8 mouse cellular contexts compared by ENCODE assay signal in the genomic region with DNA sequence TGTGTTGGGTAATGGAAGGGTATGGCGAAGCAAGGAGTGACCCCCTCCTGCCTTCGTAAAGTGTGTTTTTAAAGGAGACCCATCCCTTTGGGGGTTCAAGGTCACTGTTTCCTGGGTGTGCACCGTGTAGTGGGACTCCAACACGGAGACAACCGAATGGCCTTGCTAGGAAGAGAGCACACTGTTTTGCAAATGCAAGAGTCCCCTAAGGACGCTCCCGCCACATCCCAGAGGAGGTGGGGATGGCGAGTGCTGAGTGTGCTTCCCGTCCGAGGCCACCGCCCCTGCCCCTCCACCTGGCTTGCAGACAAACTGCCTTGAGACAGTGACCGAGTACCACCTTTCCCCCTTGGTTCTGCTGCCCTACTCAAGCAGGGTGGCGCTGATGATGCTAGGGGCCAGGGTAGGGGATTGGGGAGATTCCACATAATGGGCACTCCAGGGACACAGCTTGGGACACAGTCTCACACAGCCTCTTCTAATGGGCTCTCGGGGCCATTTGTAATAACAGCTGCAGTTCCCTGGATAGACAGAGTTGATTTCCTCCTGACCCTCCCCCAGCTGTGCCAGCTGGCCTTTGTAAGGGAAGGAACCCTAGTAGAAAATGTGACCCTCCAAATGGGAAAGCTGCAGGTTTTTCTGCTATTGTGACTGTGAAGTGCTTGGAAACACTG. TPM values are rescaled to one million over a fixed set of nuclear protein-coding genes. Genes with fewer than 3 reads are reported as not detected.
DNase-seq lines count a peak whose midpoint lies in the region; ATAC-seq lines count a peak whose summit lies in the region.

No protein-coding gene starts in this region.

- H3K36me3 ChIP-seq in forebrain, embryonic 12.5 days (replicated peaks): no peaks in the 10 kb centered on the region
- H3K36me3 ChIP-seq in liver, embryonic 13.5 days: no peaks in the 10 kb centered on the region

- peak overlapping the region; percentile 80 for H3K27ac ChIP-seq in forebrain, embryonic 12.5 days
- peak overlapping the region; percentile 76 for H3K27ac ChIP-seq in liver, embryonic 13.5 days

- peak; percentile 88 for DNase-seq in heart, adult 11 months
- no peak for DNase-seq in heart, adult 18-20 months
- DNase-seq in ES-CJ7 (ENCODE audit: low read depth, low spot score): peak; percentile 83
- DNase-seq in liver, embryonic 13.5 days: no peak
- DNase-seq in natural killer cell, adult 2 months (ENCODE audit: low spot score in 2 of 2): no peak
- no peak for DNase-seq in gastrocnemius, postnatal 4 days (ENCODE audit: low spot score in 2 of 2)
- no peak for DNase-seq in kidney, postnatal 10 days

- peak overlapping the region; percentile 80 for H3K9ac ChIP-seq in forebrain, embryonic 12.5 days
- peak overlapping the region; percentile 94 for H3K9ac ChIP-seq in liver, embryonic 13.5 days

- WGBS in forebrain, embryonic 12.5 days: 7% methylated on average over 14 of the region's 14 CpGs
- 14% methylated on average over 14 of the region's 14 CpGs for WGBS in liver, embryonic 13.5 days (ENCODE audit: insufficient replicate concordance)

- H3K4me1 ChIP-seq in forebrain, embryonic 12.5 days: peaks cover 52% of the 10 kb centered on the region
- H3K4me1 ChIP-seq in liver, embryonic 13.5 days (replicated peaks): peaks cover 73% of the 10 kb centered on the region

- no peaks in the 10 kb centered on the region for H3K9me3 ChIP-seq in forebrain, embryonic 12.5 days
- no peaks in the 10 kb centered on the region for H3K9me3 ChIP-seq in liver, embryonic 13.5 days (replicated peaks)

- H3K27me3 ChIP-seq in forebrain, embryonic 12.5 days: peaks cover 18% of the 10 kb centered on the region; the same call in 1 of the 2 replicates
- H3K27me3 ChIP-seq in liver, embryonic 13.5 days: no peaks in the 10 kb centered on the region

- ATAC-seq in forebrain, embryonic 12.5 days (ENCODE audit: low FRiP score): no peak
- no peak for ATAC-seq in liver, embryonic 13.5 days (ENCODE audit: low read depth)

- peak overlapping the region; percentile 99 for H3K4me2 ChIP-seq in forebrain, embryonic 12.5 days
- peak overlapping the region; percentile 99 for H3K4me2 ChIP-seq in liver, embryonic 13.5 days

- H3K4me3 ChIP-seq in forebrain, embryonic 12.5 days (replicated peaks): peak overlapping the region; percentile 86
- H3K4me3 ChIP-seq in liver, embryonic 13.5 days (replicated peaks): peak overlapping the region; percentile 92

RNA-seq across cellular contexts. Expression of gene Frat1, which starts 2.1 kb away (rescaled TPM):
- total RNA-seq in heart, adult 18-20 months (2021): 1 to 10 TPM; 1.7 to 2.5 TPM
- 18.1 and 20.5 TPM in 2 replicates for polyA plus RNA-seq in forebrain, embryonic 12.5 days (2016; fragmentation: Nextera tagmentation; extraction: Ambion mirVana)
- polyA plus RNA-seq in liver, embryonic 13.5 days (2015; fragmentation: Nextera tagmentation; extraction: Ambion mirVana): 13.7 and 14.5 TPM in 2 replicates
- 1 to 10 TPM; 4.6 to 6.7 TPM for total RNA-seq in gastrocnemius, postnatal 4 days (2021)

RNA-seq across cellular contexts. Expression of gene Frat2, which starts 16.1 kb away (rescaled TPM):
- 1 to 10 TPM; 2.5 to 3.3 TPM for total RNA-seq in heart, adult 18-20 months (2021)
- 19.3 and 22.7 TPM in 2 replicates for polyA plus RNA-seq in forebrain, embryonic 12.5 days (2016; fragmentation: Nextera tagmentation; extraction: Ambion mirVana)
- polyA plus RNA-seq in liver, embryonic 13.5 days (2015; fragmentation: Nextera tagmentation; extraction: Ambion mirVana): 4.6 and 6.0 TPM in 2 replicates
- 10 to 100 TPM; 11.7 to 14.1 TPM for total RNA-seq in gastrocnemius, postnatal 4 days (2021)

RNA-seq across cellular contexts. Expression of gene Arhgap19, which starts 30.0 kb away (rescaled TPM):
- total RNA-seq in heart, adult 18-20 months (2021): 1 to 10 TPM; 2.0 to 2.6 TPM
- polyA plus RNA-seq in forebrain, embryonic 12.5 days (2016; fragmentation: Nextera tagmentation; extraction: Ambion mirVana): 36.0 and 38.8 TPM in 2 replicates
- 25.0 and 33.6 TPM in 2 replicates for polyA plus RNA-seq in liver, embryonic 13.5 days (2015; fragmentation: Nextera tagmentation; extraction: Ambion mirVana)
- total RNA-seq in gastrocnemius, postnatal 4 days (2021): 10 to 100 TPM; 14.5 to 15.4 TPM

Comparison
In these comparisons a context has a peak if more than half of its experiments do, and no peak if none do; other contexts are left out.
1. DNase-seq: peak in heart, adult 11 months (single experiment) and ES-CJ7 (single experiment); none in heart, adult 18-20 months (0 of 2), liver, embryonic 13.5 days (single experiment), natural killer cell, adult 2 months (0 of 2), gastrocnemius, postnatal 4 days (0 of 2) and kidney, postnatal 10 days (single experiment).
2. RNA of gene Arhgap19, which starts 30.0 kb away (total RNA-seq): 14.5 to 15.4 TPM in gastrocnemius, postnatal 4 days; 2.0 to 2.6 TPM in heart, adult 18-20 months; every median in the first group is over 4 times any median in the second.